Mouse (Mus musculus) c-Kit-positive CD71-positive TER-119-negative erythroid progenitor cells, embryonic 14.5 days (primary cell): ENCODE data around the gene Zfp575.
A peak's percentile ranks its signal among the peaks of the same experiment; 100 is the strongest.
"Not testable (repeated sequence)": the region's sequence is repeated elsewhere in the genome, so short reads cannot be mapped to it uniquely, and the experiment has no call there.

Experiments used
- DNase-seq: peaks from one replicate; pipeline ENCODE4 v3.0.0-alpha.2; 2013; ENCODE audit warnings: low read depth

The Zfp575 gene

DNA sequence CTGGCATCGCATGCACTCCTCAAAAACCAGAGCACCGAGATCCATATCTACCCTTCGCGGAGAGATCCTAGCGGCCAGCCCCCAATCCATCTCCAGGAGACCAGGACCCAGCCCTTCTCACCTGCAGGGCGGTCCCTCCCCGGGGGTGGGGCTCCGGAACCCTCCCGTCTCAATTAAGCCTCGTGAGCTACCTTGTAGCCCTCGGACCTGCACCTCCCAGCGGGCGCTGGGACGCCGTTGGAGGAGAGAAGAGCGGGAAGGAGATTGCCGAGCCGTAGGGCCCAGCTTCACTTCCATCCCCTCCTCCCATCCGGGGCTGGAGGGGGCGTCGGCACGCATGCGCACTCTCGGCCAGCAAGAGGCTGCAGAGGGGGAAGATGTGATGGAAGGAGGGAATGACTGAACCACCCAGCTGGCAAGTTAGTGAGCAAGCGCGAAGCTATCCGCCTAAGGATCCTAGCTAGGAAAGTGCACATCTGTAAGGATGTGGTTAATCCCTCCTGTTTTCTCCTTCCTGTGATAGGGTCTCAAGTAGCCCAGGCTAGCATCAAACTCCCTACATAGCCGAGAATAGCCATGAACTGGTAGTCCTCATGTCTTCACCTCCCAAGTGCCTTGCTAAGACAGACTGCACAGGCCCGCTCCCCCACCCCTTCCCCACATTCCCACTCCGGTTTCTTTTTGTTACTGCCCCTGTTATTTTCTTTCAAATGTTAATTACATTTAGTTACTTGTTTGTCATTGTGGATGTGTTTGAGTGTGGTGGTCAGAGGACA lies at the start of gene Zfp575, which contains the start of gene Ethe1:
TSS of gene Zfp575 (minus strand) at position 312 of the 776 bp plus-strand sequence.
TSS of gene Ethe1 (plus strand) at position 214 of the 776 bp plus-strand sequence.
- no peak for DNase-seq

DNA sequence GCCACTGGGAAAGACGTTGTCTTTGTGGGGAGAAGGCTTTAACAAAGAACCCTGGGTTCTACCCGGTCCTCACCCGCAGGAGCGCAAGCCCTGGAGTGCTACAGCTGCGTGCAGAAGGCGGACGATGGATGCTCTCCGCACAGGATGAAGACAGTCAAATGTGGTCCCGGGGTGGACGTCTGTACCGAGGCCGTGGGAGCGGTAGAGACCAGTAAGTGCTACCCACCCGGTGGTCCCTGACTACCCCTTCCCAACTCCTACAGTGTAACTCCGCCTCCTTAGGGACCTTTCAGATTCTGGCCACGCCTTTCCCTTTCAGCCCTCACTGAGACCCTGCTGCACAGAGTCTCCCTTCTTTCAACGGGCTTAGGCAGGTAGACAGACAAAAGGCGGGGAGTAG lies 49.6 kb upstream of the Zfp575 start:
- DNase-seq: no peak

GRCm38 (mm10) chr7:24636264-24636663 lies 48.8 kb upstream of the Zfp575 start, which contains the start of gene Lypd3:
Gene Lypd3, plus strand, starts transcription at chr7:24636550.
- DNase-seq: no peak

- DNase-seq: no peak
Observed at GRCm38 (mm10) chr7:24630116-24630880, 42.9 kb upstream of the Zfp575 start.

GRCm38 (mm10) chr7:24629672-24630071 lies 42.2 kb upstream of the Zfp575 start:
- no peak for DNase-seq

DNA sequence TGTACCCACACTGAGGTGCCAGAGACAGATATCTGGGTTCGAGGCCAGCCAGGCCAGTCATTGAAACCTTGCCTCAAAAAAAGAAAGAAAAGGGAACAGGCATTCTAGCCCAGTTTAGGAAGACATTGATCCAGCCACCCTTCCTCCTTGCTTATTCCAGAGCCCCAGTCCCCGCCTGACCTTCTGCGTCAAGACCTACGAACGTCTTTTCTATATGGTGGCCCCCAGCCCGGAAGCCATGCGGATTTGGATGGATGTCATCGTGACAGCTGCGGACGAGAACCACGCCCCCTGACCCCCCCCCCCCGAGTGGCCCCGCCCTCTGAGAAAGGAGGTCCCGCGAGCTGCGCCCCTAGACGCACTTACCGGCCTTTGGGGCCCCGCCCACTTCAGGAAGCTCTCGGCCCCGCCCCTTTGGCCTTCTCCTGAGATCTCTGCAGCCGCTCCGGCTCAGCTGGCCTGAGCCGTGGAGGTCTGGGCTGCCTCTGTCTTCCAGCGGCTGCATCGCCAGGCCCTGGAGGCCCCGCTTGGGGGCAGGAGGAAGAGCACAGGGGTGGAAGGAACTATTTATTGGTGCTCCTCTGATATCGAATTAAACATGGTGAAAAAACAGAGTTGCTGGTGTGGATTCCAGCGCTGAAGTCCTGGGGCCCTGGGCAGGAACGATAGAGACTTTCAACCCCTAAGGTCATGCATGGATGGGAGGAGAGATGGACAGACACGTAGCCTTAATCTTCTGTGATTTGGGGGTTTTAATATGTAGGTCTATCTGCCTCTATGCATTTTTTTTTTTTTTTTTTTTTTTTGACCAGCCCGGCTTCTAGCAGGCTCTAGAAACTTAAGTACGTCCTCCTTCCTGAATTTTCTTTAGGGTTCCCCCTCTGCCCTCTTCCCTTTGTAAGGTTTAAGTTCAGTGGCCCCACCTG lies 41.5 kb upstream of the Zfp575 start:
- DNase-seq: peak; percentile 76

DNA sequence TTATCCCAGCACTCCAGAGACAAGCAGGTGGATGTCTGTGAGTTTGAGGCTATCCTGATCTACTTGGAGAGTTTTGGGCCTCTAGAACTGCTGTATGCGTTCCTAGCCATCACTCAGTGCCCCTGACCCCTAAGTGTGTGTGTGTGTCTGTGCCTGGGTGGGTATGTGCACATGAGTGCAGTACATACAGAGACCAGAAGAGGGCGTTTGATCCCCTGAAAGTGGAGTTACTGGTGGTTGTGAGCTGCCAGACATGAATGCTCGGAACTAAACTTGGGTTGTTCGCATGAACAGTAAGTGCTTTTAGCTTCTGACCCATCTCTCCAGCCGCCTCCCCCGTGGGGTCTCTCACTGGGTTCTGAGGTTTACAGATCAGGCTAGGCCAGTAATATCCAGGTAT lies 35.5 kb upstream of the Zfp575 start:
- no peak for DNase-seq

DNA sequence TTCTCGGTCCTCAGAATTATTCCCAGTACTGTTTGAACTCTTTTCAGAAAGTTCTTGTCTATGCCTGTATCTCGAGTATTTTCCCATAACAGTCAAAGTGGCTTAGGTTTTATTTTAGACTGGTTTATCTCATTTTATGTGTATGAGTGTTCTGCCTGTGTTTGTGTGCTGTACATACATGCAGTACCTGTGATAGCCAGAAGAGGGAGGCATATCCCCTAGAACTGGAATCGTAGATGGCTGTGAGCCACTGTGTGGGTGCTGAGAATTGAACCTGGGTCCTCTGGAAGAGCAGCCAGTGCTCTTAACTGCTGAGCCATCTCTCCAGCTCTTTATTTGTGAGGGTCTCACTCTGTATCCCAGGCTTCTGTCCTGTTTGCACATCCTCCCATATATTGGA lies 33.8 kb upstream of the Zfp575 start:
- DNase-seq: no peak

GRCm38 (mm10) chr7:24619671-24620397 lies 32.4 kb upstream of the Zfp575 start:
- DNase-seq: no peak

DNA sequence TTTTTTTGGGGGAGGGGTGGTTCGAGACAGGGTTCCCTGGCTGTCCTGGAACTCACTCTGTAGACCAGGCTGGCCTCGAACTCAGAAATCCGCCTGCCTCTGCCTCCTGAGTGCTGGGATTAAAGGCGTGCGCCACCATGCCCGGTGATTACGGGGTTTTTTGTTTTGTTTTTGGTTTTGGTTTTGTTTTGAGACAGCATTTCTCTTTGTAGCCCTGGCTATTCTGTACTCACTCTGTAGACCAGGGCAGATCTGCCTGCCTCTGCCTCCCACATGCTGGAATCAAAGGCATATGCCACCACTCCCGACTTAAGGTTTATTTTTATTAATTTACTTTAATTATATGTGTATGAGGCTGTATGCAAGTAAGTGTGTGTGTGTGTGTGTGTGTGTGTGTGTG lies 30.9 kb upstream of the Zfp575 start:
- DNase-seq: not testable (repeated sequence)

- DNase-seq: no peak
Observed at GRCm38 (mm10) chr7:24617763-24618162, 30.3 kb upstream of the Zfp575 start.

GRCm38 (mm10) chr7:24614816-24615215 lies 27.4 kb upstream of the Zfp575 start:
- no peak for DNase-seq

GRCm38 (mm10) chr7:24612308-24612910 lies 25.0 kb upstream of the Zfp575 start:
- no peak for DNase-seq

DNA sequence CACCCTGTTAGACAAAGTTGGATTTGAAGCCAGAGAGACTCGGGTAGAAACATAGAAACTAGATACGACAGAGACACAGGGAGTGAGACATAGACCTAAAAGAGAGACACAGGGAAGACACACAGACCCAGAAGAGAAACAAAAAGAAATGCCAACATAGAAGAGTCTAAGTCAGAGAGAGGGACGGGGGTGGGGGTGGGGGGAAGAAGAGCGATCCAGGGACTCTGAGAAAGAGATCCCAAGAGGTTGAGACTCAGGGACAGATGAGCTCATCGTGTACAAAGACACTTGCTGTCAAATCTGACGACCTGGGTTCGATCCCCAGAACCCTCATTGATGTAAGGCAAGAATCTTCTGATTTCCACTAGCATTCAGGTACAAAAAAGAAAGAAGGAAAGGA lies 24.3 kb upstream of the Zfp575 start:
- no peak for DNase-seq

GRCm38 (mm10) chr7:24610879-24611494 lies 23.5 kb upstream of the Zfp575 start:
- DNase-seq: peak; percentile 95

DNA sequence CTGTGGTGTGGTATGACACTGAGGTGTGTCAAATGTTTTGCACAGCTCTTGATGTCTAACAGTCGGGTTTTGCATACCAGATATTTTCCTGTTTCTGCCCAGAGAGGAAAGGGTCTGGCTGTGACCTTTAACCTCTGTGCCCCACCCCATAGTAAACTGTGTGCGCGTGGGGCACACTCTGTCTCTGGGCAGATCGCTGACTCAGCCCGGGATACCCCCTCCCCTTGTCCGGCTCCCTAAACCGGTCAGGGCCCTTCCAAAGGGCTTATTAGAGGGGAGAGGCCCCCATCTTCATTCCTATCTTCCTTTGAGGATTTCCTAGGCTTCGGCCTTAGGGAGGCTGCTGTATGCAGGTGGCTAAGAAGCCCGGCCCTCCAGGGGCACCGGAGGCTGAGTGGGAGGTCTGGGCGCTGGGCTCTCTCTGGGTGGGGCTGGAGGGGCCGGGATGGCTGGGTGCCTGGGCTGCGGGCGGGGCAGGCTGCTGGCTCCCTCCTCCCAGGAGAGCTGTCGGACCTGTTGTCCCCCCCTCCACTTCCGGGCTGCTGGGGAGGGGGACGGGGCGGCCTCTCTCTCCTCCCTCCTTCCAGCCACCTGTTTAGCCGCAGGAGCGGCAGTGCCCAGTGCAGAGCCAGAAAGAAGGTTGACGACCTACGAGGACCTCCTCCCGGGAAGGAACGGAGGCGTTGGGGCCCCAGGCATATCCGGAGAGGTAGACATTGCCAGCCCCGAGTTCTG lies 22.9 kb upstream of the Zfp575 start, which contains the start of gene Phldb3:
TSS of gene Phldb3 (plus strand) at position 620 of the 735 bp plus-strand sequence.
- no peak for DNase-seq

DNA sequence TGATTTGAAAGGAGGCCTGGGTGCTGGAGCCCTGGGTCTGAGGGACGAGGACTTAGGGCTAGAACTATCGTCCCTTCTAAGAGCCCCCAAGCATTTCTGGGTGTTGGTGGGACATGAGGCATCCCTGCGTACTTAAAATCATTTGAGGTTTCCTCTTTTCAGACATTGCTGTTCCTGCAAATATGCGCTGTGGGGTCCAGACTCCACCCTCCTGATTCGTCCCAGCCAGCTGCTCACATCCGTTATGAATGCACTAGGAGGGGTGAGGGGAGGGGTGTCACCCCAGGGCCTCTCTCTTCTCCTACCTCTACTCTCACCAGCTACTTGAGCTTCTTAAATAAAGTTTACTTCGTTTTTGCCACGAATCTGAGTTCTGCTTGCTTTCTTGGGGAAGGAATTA lies 21.1 kb upstream of the Zfp575 start:
- DNase-seq: no peak

DNA sequence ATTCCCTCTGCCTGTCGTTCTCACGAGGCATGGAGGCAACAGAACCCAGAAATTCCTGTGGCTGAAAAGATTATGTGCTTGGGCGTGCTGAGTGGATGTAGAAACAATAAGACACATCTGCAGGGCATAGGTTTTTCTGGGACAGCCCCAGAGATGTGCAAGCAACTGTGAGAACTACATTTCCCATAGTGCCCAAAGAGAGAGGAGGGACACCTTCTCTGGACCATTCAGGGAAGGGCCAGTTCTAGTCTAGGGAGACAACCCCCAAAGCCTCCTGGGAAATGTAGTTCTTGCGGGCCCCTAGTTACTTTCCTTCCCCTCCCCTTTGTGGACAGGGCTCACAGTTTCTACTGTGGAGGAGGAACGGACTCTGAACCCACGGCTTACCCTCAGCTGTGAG lies 20.6 kb upstream of the Zfp575 start:
- DNase-seq: peak; percentile 67

DNA sequence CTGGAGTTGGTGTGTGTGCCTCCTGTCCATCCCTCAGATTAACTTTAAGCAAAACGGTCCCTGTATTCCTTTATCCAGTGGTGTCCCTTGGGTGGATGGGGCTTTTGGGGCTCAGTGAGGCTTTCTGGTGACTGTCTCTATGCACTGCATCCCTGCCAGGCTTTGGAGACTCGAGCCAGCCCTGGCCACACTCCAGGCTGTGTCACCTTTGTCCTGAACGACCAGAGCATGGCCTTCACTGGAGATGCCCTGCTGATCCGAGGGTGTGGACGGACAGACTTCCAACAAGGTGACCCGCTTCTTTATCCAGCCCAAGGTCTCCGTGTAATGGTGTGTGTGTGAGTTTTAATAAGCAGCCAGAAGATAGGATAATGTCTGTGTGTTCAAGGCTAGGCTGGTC lies 18.6 kb upstream of the Zfp575 start:
- no peak for DNase-seq

DNA sequence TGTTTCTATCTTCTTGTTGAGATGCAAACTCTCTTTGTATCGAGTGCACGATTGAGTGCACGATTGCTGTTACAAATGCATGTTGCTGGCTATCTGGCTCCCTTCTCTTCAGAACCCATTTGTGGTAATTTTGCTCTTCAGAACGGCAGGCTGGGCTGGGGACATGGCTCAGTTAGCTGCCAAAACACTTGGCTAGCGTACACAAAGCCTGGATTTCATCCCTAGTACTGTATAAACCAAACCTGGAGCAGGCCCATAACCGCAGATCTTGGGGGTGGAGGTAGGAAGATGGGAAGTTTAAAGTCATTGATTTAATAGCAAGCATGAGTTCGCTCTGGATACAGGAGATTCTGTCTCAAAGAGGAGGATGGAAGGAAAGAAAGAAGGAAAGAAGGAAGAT lies 18.1 kb upstream of the Zfp575 start:
- DNase-seq: no peak
